Mouse (Mus musculus) retina, postnatal 7 days (tissue): Measurements from ENCODE around the gene Rbbp4.
"Not testable (repeated sequence)": the region's sequence is repeated elsewhere in the genome, so short reads cannot be mapped to it uniquely, and the experiment has no call there.

ENCODE experiments used
- DNase-seq: peaks from one replicate; pipeline ENCODE4 v3.0.0-alpha.2; 2012; ENCODE audit warnings: low read depth, low spot score

Gene Rbbp4

GRCm38 (mm10) chr4:129335216-129336074 is at the start of gene Rbbp4, which contains the start of gene Zbtb8os:
TSS of gene Rbbp4 (minus strand) at chr4:129335370.
TSS of gene Zbtb8os (plus strand) at chr4:129335695.
- DNase-seq: peak; percentile 99

DNA sequence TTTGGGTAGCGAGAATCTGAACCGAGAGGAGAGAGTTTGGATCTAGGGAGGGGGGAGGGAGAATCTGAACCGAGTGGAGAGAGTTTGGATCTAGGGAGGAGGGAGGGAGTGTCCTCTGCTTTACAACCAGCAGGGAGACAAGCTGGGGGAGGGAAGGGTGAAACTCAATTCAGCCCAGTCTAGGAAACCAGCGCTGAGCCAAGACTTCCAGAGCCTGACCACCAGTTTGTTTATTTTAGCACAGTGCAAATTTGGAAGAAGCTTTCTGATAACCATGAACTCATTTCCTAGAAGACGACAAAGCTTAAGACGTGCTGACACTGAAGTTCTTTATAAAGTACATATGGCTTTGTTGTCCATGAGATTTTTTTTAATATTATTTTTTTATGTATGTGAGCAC is 49.3 kb upstream of the Rbbp4 start:
- no peak for DNase-seq

GRCm38 (mm10) chr4:129383586-129383985 is 48.4 kb upstream of the Rbbp4 start:
- no peak for DNase-seq

DNA sequence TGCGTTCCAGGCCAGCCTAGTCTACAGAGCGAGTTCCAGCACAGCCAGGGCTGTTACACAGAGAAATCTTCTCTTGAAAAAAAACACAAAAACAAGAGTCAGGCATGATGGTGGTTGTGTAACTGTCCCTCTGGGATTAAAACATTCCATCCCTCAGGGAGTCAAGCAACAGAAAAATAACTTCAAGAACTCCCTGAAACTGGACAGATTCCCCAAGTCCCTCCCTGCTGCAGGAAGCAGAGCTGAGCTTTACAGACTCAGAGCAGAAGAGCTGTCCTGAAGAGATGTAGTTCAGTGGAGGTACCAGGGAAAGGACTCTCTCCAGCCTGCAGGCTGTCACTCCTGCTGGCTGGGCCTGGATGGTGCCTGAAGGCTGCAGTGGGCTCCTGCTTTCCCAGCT is 47.3 kb upstream of the Rbbp4 start:
- no peak for DNase-seq

DNA sequence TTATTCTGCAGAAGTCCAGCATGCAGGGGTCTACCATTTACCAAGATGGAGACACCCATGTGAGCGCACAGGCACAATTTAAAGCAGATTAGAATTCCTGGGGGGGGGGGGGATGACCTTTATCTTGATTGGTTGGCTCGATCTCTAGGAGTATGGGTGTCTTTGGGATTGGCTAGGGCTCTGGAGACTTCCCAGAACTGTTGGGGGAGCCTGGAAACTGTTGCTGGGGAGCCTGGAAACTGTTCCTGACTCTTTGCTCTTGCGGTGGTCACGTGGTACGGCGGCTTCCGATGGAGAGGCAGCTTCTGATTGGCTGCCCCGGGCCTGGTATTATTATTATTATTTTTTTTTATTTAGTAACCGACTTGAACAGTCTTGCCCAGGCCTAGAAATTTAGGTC is 46.9 kb upstream of the Rbbp4 start:
- DNase-seq: no peak

DNA sequence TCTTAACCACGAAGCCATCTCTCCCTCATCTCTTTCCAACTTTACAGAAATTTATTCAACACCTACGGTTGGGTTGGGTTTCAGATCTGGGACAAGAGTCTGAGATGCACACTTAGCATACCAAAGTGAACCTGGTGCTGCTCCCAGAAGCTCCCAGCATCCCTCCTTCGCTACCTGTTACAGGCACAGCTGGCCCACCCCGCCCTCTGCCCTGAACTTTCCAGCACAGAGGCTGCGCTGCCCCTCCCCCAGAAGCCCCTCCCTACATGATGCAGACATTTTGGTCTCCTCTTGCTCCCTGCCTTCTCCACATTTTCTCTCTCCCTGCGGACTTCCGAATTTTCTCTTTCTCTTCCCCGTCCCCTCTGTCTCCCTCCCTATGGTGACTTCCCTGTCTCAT is 46.0 kb upstream of the Rbbp4 start:
- DNase-seq: no peak

DNA sequence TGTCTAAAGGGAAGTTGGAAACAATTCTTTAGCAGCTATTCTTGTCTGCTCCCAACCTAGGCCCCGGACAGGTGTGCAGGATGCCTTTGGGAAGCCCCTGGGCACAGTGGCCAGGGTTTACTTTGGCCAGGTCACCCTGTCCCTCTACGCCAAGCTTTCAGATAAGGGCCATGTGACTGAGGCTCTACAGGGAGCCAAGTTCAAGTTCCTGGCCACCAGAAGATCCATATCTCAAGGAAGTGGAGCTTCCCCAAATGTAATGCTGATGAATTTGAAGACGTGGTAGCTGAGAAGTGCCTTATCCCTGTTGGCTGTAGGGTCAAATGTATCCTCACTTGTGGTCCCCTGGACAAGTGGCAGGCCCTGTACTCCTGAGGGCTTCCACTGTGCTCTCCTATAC is 44.6 kb upstream of the Rbbp4 start:
- DNase-seq: no peak

DNA sequence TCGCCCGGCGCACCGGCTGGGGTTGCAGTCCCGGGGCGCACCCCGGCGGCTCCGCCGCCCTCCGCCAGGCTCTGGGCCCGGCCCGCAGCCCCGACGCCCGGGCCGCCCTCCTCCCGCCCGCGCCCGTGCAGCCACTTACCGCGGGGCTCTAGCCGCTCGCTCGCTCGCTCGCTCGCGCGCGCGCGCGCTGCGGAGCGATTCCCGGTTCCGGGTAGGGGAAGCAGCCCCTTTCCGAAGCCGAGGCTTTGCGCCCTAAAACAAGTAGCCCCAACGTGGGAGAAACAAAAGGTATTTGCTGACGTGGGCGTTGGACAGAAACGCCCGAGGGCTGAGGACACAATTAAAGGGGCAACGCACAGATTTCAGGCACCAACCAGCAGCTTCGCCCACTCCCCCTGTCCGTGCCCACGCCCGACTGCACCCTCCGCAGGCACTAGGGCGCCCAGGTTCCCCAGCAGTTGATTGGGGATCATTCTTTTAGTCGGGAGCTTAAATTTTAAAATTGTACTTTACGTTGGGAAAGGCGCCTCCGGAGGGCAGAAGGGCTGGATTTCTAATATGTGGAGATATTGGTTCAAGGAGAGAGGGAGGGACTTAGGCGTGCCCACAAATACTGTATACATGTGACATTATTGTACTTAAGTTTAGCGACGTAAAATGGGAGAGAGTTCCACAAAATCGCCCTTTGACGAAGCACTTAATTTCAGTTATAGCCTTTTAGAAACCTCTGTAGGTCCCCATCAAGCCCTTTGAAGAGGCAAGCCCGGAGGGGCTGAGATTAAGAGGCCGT is 42.6 kb upstream of the Rbbp4 start, which contains the start of gene Zbtb8a:
Gene Zbtb8a (minus strand): TSS at position 516 of the 790 bp plus-strand sequence.
- DNase-seq: peak; percentile 40

- DNase-seq: peak; percentile 30
Measured at GRCm38 (mm10) chr4:129376961-129377545, 41.9 kb upstream of the Rbbp4 start.

DNA sequence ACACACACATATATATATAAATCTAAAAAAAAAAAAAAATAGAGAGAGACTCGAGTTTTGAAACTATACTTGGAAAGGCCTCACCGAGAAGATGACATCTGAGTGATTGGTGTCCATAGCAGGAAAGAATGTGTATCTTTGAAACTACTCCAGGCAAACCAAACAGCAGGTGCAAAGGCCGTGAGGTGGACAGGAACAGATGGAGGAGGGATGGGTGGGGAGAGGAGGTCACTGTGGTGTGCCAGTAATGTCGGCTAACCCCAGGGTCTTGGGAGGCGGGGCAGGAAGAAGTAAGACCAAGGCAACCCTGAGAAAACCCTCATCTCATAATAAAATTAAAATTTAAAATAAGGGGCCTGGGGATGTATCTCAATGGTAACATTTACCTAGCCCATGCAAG is 40.7 kb upstream of the Rbbp4 start:
- no peak for DNase-seq

- DNase-seq: no peak
Measured at GRCm38 (mm10) chr4:129375000-129375399, 39.8 kb upstream of the Rbbp4 start.

GRCm38 (mm10) chr4:129374219-129374755 is 39.1 kb upstream of the Rbbp4 start:
- DNase-seq: no peak

DNA sequence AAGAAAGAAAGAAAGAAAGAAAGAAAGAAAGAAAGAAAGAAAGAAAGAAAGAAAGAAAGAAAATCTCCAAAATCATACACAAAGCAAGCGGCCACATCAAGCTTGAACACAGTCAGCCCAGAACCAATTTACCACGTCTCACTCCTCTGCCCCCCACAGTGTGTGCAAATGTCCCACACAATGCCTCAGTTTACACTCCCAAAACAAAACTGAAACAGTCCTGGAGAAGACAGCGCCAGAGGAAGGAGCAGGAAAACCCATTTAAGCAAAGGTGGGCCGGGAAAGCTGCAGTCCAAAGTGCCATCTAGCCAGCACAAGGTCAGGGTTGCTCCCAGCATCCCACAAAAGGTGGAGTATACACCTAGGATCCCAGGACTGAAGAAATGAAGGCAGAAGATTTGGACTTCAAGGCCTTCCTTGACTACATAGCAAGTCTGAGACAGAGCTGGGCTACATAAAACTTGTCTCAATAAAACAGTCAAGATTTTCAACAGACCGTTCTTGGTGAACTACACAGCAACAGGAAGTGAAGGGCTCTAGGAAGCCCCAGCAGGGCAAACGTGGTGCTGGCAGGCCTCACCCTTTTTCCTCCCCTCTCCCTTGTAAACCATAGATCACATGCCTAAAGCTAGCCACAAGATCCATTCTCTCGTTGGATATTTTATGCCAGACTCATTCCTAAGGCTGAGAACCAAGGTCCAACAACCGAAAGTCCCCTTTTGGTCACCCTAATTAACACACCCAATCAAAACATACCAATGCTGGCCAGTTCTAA is 38.2 kb upstream of the Rbbp4 start:
- DNase-seq: no peak

- DNase-seq: no peak
Measured at GRCm38 (mm10) chr4:129371391-129371790, 36.2 kb upstream of the Rbbp4 start.

DNA sequence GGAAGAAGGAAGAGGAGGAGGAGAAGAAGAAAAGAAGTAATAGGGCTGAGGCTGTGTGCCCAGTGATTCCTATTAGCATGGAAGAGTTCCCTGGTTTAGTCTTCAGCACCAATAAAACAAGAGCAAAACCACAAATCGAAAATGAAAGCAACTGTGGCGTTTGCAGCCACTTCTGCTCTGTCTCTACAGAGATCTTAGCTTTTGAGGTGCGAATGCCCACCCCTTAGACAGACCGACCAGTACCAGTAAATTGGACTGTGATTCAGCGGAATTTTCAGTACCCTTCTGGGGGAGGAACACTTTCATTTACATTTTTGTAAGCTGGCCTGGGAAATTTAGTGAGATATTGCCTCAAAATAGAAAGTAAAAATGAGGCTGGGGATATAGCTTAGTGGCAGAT is 30.1 kb upstream of the Rbbp4 start:
- DNase-seq: no peak

DNA sequence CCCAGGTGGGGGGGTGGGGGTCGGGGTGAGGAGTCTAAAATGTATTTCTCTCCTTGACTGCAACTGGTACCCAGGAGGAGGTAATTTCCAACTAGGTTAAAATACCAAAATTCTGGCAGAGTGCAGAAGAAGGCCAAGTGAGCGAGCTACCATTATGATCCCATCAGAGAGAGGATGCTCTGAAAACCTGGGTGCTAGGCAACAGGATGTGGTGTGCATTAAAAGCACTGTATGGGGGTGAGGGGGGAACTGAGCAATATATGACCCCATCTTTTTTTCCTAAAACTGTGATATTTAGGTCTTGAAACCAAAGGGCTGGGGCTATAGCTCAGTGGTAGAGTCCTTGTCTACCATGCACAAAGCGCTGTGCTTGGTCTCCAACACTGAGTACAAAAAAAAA is 29.2 kb upstream of the Rbbp4 start:
- DNase-seq: no peak

DNA sequence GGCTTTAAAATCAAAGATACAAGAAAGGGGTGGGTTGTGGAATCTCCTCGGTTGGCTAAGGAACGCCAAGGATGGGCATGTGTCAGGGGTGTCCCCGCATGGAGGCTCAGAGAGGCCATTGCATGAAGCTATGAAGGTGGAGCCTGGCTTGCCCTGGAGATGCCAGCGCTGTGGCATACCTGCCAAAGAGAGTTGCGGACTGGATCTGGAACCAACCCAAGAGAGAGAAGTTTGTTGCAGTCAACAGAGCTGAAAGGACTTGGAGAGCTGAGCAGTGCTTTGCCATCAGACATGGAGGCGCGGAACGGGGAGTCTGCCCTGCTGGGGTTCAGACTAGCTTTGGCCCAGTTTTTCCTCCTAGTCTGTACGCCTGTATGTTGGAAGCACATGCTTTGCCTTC is 28.3 kb upstream of the Rbbp4 start:
- DNase-seq: no peak

- DNase-seq: no peak
Measured at GRCm38 (mm10) chr4:129362771-129363170, 27.6 kb upstream of the Rbbp4 start.

GRCm38 (mm10) chr4:129362238-129362637 is 27.1 kb upstream of the Rbbp4 start:
- not testable (repeated sequence) for DNase-seq

GRCm38 (mm10) chr4:129357613-129358163 is 22.5 kb upstream of the Rbbp4 start:
- DNase-seq: no peak

DNA sequence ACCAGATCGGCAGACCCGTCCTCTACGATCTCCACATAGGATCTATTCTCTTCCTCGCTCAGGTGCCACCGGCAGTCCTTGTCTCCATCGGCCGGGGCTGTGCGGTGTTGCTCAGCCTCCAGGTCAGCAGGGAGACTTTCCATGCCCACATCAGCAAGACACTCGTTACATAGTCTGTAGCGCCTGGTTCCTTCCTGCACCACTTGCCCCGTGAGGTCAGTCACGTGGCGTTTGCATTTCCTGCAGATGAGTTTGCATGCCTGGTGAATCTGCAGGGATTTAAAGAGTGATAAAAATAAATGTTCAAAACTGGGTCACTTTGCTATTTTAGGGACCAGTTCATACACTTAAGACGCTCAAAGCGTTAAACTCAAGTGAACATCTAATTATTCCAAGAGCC is 19.1 kb upstream of the Rbbp4 start:
- DNase-seq: no peak
